Mouse (Mus musculus): ENCODE data around the gene Usp51.
A peak's percentile ranks its signal among the peaks of the same experiment; 100 is the strongest.
"Not testable (repeated sequence)": the region's sequence is repeated elsewhere in the genome, so short reads cannot be mapped to it uniquely, and the experiment has no call there.

The Usp51 gene

DNA sequence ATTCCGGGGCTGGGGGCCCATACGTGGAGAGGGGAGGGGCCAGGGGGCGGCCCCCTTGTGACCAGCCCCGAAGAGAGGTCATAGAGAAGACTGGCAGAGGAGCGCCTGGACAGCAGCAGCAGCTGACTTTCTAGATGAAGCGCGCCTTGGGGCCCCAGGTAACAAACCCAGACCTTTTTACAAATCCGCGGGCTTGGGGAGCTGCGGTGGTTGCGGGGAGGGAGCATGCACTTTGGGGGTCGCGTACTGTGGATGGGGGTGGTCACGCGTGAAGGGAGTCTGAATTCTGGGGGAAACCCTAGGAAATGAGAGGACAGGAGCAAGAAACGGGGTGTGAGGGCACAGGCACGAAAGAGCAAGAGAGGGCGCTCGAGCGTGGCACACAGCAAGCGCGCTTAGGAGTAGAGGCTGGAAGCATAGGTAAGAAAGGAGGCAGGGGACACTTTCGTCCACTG is at the start of gene Usp51:
Usp51 (plus strand) TSS at position 83 of the 455 bp plus-strand sequence.
- peak; percentile 3 to 21 for DNase-seq (ENCODE audit: low spot score in 2 of 2)

DNA sequence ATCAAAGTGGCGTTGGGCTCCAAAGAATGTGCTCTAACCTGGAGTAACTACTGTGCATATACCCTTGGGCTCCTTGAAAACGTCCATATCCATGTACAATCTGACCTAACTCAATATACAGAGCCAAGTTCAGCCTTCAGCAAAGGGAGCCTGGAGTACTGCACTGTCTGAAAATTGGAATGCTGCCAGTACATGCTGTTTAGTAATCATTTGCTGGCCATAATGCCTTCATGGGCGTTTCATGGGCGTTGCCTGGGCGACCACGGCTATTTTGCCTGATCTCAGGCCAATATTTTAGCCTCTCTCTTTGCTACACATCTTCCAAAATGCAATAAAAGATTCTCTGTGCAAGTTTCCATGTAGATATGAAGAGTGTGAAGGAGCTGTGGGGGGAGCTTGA is 36.7 kb upstream of the Usp51 start:
- DNase-seq (ENCODE audit: low spot score in 2 of 2) = no peak

DNA sequence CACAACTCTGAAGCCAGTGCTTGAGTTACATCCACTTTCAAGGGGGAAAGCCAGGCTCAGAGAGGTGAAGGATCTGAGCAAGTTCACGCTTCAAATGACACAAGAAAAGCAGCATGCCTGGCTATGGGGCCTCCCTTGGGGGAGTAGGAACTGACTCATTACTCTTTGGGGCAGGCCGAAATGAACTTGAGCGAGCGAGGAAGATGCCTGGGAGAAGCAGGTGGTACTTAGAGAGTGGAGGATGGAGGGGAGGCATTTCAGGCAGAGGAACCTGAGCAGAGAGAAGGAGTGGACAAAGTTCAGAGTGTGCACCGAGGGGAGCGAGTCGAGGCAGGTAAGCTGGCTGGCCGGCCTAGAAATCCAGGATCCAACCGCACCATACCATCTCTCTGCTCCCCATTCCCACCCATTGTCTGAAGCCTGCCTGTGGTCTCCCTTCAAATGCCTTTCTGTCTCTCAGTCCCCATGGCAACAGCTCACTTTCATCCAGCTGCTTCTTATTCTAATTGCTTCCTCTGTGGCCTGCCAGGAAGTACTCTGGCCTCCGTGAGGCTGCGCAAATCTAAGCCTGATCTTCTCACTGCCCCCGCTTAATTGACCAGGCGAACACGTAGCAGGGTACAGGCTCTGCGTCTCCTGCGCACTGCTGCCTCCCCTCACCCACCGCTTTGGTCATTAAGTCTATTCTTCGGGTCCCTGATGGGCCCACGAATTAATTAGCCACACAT is 32.6 kb upstream of the Usp51 start:
- not testable (repeated sequence) for DNase-seq (ENCODE audit: low spot score in 2 of 2)

DNA sequence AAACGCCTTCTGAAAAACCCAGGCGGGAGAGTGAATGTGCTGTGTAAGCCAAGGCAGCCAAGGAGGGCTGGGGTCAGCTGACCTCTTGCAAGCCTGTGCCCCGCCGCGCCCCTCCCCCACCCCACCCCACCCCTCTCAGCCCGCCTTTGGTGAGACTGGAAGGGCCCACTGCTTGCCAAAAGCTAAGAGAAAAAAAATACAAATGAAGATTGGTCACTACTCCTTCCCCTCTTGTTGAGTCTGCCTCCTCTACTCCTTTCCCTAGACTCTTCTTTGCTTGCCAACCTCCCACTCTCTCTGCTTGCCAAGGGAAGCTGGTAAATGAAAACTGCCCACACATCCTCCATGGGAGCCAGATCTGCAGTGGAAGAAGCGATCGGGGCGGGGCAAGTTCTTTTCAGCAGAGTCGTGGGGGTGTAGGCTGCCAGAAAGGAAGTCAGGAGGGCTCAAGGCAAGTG is 32.0 kb upstream of the Usp51 start:
- peak in 1 of 2 experiments; percentile 2 for DNase-seq (ENCODE audit: low spot score in 2 of 2)

DNA sequence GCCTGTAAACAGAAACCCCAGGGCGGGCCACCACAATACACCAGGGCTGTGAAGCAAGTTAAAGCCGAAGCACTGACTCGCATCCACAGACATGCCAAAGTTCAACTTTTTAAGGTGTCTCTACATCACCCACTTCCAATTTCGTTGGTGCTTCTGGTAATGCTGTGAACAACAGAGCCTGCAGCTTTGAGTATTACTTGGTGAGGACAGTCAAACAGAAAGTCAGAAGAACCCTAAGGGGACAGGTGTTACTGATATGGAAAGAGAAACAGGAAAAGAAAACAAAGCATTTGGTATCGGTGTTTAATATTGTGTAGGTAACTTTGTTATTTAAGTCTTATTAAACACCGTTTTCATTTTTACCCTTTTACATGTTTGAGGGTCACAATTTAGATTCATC is 29.7 kb upstream of the Usp51 start:
- DNase-seq (ENCODE audit: low spot score in 2 of 2) = no peak

DNA sequence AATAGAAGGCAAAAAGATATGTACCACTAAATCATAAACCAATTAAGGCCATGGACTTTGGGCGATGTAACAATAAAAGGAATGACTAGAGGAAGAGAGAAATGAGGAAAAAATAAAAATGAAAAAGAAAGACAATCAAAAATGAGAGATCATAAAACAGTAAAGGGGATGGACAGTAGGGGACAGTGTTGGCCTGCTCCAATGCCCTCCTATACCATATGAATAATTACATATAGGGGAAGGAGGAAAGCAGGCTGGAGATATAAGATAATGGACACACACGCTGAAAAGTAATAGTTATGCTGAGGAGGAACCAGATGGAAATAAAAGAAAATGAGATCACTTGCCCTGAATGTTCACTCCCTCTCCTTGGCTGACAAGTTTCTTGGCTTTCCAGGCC is 21.3 kb upstream of the Usp51 start:
- no peak for DNase-seq (ENCODE audit: low spot score in 2 of 2)

DNA sequence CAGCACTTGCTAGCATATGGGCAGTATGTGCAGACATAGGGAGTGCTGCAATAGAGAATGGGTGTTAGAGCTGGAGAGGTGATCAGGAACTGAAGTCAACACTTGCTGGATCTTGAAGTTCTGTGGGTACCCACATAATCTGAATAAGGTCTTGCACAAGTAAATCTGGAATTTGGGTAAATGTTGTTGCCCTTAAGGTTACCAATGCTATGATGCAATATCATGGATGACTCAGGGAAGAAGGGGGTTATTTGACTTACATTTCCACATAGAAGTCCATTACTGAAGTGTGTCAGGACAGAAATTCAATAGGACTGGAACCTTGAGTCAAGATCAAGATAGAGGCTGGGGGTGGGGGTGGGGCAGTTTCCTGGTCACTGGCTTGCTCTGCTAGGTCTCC is 16.4 kb upstream of the Usp51 start:
- DNase-seq (ENCODE audit: low spot score in 2 of 2) = not testable (repeated sequence)

DNA sequence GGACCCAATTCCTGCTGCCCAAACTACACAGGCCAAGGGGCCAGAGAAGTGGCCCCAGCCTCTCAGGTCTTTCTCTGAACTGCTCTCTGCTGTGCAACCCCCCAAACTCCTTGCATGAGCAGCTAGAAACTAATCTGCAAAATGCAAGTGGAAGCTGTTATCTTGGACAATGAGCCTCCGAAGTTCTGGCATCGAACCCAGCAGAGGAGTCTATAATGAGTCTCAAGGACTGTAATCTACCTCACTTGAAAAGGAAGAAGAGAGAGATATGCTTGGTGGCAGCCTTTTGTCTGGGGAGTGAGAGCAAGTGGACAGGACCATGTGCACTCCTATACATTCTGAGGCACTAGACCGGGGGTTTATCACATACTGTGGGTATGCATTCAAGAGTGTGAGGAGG is 10.2 kb upstream of the Usp51 start:
- not testable (repeated sequence) for DNase-seq (ENCODE audit: low spot score in 2 of 2)

DNA sequence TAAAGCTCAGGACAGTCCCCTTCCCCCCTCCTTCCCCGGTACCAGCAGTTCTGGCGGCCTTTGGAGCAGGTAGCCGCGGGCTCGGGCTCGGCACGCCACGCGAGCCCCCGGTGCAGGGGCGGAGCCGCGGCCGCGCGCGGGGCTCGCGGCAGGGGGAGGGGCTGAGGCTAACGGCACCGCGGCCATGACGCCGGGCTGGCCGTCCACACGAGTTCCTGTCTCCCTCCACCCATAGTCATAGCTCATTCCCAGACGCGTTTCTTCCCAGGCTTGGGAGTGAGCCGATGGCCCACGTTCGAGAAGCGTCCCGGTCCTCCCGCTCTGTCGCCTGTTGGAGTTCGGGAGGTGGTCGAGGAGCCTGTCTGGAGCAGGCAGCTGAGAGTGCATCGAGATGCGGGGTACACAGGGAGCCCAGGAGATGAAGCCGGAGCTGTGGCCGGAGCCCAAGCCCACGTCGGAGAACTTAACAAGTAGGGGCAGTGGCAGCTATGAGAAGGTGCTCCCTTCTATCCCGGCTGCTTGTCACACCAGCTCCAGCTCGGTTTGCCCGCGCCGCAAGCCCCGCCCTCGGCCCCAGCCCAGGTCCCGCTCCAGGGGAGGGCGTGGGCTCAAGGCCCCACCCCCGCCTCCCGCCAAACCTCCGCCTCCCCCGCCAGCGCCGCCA is 884 bp downstream of the Usp51 start:
- DNase-seq (ENCODE audit: low spot score in 2 of 2) = peak; percentile 20 to 38

DNA sequence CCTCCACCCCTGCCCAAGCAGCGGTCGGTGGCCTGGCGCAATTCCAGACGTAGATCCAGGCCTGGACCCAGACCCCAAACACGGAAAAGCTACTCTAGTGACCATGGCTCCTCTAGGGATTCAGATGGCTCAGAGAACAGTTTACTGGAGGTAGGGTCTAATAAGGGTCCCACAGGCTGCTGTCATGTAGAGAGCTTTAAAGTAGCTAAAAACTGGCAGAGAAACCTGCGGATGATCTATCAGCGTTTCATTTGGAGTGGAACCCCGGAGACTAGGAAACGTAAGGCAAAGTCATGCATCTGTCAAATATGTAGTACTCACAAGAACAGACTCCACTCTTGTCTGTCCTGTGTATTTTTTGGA is 1.4 kb downstream of the Usp51 start:
- DNase-seq (ENCODE audit: low spot score in 2 of 2) = no peak

DNA sequence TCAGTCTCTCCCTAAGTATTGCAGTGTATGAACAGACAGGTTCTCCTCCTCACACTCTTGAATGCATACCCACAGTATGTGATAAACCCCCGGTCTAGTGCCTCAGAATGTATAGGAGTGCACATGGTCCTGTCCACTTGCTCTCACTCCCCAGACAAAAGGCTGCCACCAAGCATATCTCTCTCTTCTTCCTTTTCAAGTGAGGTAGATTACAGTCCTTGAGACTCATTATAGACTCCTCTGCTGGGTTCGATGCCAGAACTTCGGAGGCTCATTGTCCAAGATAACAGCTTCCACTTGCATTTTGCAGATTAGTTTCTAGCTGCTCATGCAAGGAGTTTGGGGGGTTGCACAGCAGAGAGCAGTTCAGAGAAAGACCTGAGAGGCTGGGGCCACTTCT is 19.0 kb downstream of the Usp51 start:
- not testable (repeated sequence) for DNase-seq (ENCODE audit: low spot score in 2 of 2)

DNA sequence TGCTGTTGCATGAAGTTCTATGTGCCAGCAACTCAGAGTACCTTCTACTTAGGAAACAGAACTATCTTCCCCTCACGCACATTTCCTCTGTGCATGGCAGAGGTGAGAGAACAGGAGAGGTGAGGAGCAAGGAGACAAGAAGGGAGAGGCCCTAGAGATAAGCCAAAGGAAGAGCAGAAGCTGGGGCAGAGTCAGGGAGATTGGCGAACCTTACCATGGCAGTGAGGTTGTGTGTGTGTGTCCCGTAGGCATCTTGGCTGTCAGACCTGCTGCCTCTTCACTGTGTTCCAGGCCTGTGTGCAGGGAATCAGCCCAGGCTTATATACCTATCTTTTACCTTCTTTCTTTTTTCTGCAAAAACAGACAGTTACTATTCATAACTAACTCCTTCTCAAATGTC is 19.4 kb downstream of the Usp51 start:
- DNase-seq (ENCODE audit: low spot score in 2 of 2) = not testable (repeated sequence)

DNA sequence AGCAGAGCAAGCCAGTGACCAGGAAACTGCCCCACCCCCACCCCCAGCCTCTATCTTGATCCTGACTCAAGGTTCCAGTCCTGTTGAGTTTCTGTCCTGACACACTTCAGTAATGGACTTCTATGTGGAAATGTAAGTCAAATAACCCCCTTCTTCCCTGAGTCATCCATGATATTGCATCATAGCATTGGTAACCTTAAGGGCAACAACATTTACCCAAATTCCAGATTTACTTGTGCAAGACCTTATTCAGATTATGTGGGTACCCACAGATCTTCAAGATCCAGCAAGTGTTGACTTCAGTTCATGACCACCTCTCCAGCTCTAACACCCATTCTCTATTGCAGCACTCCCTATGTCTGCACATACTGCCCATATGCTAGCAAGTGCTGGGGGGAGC is 25.3 kb downstream of the Usp51 start:
- not testable (repeated sequence) for DNase-seq (ENCODE audit: low spot score in 2 of 2)

DNA sequence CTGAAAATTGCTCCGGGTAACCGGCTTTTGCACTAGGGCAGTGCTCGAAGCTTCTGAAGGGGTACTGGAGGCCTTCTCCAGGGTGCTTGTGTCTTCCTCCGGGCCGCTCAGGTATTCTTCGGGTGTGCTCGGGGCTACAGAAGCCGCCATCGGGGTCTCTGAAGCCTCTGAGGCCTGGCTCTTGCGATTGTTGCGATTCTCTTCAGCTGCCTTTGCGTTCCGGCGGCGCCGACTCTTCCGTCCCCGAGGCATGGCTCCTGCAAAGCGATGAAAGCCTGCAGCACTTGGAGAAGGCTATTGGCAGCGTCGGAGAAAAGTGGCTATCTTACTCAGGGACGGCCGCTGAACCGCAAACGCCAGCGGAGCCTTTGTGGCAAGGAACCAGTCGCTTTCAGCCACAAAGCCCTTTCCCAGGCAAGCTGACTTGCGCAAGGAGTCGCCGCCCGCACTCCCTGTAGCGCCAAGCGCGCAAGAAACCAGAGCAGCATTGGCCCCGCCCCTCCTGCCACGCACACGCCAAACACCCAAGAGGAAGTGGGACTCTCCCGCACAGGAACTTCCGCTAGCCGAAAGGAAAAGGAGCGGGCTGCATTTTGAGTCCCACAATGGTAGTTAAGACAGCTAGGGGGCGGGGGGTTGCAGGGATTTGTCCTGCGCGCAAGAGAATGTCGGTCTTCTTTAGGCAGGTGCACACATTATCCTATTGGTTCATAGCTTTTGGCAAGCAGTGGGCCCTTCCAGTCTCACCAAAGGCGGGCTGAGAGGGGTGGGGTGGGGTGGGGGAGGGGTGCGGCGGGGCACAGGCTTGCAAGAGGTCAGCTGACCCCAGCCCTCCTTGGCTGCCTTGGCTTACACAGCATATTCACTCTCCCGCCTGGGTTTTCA is 31.1 kb downstream of the Usp51 start, which contains the start of gene Mageh1:
Mageh1 (minus strand) TSS at position 489 of the 885 bp plus-strand sequence.
- DNase-seq (ENCODE audit: low spot score in 2 of 2) = peak; percentile 52 to 70

DNA sequence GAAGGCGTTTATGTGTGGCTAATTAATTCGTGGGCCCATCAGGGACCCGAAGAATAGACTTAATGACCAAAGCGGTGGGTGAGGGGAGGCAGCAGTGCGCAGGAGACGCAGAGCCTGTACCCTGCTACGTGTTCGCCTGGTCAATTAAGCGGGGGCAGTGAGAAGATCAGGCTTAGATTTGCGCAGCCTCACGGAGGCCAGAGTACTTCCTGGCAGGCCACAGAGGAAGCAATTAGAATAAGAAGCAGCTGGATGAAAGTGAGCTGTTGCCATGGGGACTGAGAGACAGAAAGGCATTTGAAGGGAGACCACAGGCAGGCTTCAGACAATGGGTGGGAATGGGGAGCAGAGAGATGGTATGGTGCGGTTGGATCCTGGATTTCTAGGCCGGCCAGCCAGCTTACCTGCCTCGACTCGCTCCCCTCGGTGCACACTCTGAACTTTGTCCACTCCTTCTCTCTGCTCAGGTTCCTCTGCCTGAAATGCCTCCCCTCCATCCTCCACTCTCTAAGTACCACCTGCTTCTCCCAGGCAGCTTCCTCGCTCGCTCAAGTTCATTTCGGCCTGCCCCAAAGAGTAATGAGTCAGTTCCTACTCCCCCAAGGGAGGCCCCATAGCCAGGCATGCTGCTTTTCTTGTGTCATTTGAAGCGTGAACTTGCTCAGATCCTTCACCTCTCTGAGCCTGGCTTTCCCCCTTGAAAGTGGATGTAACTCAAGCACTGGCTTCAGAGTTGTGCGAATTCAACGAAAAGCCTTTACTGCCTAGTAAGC is 31.9 kb downstream of the Usp51 start:
- DNase-seq (ENCODE audit: low spot score in 2 of 2) = not testable (repeated sequence)
